Mouse (Mus musculus) ovary, postnatal 14 days (tissue): ENCODE measurements at regions not wholly inside any gene's neighbourhood (a gene's known extent, or its start where the extent isn't known, plus 50 kb on each side); places are given as distances from the start of the nearest gene placed in this dataset.

Source experiments
- DNase-seq: peaks from one replicate; pipeline ENCODE4 v3.0.0; 2022; ENCODE audit warnings: low spot score

DNA sequence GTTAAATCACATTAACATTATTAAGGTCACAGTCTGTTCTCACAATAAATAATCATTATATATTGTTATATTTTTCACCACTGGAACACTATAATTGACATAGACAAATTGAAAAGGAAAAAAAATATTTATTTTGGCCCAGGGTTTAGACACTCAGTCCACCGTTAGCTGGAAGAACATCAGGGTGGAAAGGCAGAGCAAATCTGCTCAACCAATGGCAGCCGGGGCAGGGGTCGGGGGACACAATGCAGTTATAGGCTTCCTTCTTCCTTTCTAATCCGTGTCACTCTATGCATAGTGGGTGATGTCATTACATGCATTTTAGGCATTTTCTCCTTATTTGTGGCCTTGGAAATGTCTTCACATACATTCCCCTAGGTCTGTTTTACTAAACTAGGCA, 552.8 kb upstream of the Tenm3 start:
- DNase-seq = no peak

DNA sequence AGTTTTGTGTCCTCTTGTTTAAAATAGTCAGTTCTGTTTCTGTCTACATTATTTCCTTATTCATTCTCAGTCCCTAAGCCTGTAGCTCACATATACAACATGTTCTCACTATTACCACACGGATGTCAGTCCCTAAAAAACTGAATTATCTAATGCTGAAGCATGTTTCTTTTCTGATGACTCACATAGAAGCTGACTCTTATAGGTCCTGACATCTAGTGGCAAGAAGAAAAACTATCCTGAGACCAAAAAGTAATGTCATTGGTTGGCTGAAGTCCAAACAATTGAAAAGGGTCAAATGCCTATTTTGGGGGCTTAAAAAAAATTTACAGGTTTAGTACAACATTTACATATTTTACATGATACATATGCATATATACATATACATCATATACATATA, 551.3 kb upstream of the Tenm3 start:
- no peak for DNase-seq

DNA sequence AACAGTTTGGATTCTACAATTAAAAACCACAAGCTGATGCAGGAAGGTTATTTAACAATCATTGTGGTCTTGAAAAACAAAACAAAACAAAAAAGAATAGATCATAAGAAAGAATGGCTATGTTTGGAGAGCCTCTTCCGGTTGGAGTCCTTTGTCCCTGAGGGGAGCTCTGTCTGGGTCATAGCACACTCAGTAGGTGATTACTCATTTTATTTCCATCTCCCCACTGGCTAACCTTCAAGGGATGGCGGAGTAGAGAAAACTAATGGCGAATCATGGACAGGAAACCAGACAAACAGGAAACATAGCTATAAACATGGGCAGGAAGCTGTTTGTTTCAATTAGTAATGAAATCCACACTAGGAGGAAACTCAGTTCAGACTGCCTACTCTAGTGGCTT, 545.8 kb upstream of the Tenm3 start:
- DNase-seq = no peak

DNA sequence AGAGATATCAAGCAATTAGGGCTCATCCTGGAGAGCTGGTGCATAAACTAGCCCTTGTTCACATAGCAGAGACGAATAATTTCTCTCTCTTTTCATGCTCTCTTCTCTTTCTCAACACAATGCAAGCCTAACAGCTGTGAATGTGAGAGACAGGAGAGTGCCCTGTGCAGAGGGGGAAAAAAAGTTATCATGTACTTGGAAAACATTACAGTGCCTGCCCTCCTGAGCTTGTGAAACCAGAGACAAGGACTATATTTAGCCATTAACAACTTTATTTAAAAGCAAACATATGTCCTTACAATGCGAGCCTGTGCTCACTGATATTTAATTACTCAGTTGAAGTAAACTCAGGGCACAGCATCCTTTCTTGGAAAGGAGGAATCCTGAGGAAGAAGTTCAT, 543.8 kb upstream of the Tenm3 start:
- DNase-seq = no peak

DNA sequence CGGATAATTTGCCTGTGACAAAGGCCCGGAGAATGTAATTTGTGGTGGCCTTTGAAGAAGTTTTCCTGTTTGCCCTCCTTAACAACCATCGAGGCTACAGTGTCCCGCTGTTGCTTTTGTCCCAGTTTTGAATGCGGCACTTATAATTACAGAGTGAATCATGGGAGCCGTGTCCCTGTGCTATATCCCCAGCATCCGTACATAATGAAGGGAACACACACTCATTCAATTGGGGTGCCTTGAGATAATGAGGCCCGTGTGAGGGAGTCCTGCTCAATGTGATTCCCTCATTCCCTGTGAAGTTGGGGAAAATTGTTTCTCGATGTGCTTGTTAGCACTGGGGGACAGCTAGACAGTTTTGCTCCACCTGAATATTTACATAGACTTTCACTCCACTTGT, 528.9 kb upstream of the Tenm3 start:
- no peak for DNase-seq

DNA sequence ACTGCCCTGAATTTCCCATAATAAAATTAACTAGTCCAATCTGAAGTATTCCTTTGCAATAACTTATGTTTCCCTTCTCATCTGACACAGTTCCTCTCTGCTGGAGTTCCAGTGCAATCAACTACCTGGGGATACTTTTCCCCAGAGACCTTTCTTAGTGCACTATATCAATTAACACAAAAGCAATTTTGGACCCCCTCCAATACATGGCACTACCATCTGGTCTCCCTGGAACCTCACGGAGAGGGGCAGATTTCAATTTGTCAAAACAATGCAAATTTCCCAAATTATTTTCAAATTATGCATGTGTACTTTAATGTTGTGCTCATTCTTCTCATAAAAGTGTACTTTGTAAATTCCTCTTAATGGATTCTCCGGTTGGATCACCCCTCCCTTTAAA, 518.9 kb upstream of the Tenm3 start:
- DNase-seq = no peak

DNA sequence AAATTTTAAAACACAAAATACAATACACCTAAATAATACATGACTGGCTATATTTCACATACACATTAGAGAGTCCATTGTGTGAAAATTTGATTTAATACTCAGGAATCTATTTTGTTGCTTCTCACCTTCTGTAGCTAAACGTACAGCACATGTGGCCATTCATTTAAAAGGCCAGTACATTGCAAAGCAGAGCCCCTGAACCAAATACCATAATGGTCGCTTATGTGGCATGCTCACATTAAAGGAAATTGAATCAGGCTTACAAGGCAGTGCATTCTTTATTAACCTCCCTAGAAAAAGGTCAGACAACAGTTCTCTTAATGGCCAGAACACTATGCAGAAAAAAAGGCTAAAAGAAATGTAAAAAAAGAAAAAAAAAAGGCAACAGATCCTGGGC, 517.7 kb upstream of the Tenm3 start:
- DNase-seq = no peak

DNA sequence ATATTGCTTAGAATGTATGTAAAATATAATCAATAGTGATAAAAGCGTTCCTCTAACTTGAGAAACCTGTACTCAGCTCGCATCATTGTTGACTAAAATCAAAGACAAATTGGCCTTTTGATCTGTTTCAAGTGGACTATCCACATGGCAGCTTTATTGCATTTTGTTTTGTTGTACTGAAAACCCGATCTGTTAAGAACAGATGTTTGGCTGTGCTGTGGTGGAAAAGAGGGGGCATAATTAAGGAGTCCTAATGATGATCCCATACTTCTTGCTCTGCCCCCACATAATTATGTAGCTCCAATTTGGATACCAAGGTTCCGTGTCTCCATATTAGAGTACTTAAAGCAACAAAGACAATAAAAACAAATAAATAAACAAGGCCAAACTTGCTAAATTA, 516.4 kb upstream of the Tenm3 start:
- DNase-seq = no peak

DNA sequence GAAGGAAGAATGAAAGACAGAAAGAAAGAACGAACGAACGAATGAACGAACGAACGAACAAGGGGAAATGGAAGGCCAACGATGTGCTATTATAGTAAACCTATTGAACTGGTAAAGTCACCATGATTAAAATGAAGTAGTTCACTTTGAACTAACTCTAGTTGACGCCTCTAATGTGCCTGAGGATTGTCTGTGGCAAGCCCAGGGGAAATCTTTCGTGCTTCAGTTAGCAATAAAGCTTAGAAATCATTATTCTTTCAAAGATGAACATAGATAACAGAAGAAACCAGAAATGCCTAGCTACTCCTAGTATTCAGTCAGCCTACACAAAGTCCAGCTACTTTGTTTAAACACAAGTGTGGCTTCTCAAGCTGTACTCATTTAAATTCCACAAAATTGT, 515.9 kb upstream of the Tenm3 start:
- DNase-seq = no peak

DNA sequence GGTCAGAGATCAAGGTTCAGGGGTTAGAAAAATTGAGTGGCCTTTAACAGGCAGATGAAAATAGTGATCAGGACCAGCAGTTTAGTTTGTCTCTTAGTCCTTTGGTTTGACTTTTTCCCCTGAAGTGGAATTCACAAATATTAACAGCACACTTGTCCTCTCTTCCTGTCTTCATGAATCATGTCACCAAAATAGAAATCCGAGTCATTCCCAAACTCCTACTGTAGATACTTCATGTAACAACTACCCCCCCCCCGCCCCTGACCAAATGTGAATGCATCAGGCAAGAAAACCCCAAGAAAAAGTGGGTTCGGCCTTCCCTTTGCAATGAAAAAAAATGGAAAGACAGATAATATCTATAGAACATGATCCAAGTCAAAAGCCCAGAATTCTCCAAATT, 504.9 kb upstream of the Tenm3 start:
- DNase-seq = no peak

DNA sequence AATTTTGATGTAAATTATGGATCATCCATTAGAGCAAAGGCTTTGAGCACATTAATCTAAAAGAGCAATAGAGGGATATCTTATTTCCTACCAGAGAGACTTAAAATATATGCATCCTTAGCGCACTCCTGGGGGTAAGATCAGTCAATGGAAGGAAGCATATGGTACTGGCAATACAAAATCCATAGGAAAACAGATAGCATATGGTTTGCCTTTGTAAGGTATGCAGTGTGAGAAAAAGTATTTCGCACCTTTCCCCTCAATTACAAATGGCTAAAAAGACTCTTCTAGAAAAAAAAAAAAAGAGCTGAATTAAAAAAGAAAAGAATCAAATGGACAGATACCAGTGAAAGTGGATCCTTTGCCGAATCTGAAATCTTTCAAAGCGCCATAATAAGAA, 495.0 kb upstream of the Tenm3 start:
- no peak for DNase-seq

DNA sequence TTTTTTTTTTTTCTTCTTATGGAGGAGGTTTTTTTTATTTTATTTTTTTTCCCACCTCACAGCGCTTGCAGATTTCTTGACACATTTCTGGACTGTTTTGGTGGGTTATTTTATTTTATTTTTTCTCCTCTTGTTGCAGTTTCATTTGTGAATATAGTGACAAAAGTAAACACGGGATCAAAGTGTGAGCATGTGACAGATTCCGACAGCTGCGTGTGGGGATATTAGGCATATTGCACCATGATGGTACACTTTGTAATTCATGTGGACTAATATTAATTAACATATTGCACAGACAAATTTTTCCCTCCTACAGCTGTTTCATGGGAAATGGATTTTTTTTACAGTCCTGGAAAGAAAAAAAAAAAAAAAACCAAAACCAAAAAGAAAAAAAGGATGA, 483.2 kb upstream of the Tenm3 start:
- no peak for DNase-seq

DNA sequence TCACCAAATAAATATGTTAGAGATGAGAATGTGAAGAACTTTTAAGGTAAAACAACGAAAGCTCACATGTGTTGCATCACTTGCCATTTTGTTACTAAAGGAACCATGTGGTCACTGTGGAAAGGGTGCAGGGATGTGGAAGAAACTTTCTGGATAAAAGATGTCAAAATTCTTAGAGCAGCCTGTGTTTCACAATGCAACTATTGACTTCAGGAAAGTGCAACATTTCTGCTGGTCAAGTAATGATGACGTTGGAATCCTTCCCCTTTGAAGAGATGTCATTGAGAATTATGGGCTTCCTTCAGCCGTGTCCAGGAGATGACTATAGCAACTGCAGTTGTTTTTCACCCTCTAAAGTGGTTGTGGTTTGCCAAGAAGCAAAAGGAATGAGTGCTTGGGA, 477.7 kb upstream of the Tenm3 start:
- no peak for DNase-seq

DNA sequence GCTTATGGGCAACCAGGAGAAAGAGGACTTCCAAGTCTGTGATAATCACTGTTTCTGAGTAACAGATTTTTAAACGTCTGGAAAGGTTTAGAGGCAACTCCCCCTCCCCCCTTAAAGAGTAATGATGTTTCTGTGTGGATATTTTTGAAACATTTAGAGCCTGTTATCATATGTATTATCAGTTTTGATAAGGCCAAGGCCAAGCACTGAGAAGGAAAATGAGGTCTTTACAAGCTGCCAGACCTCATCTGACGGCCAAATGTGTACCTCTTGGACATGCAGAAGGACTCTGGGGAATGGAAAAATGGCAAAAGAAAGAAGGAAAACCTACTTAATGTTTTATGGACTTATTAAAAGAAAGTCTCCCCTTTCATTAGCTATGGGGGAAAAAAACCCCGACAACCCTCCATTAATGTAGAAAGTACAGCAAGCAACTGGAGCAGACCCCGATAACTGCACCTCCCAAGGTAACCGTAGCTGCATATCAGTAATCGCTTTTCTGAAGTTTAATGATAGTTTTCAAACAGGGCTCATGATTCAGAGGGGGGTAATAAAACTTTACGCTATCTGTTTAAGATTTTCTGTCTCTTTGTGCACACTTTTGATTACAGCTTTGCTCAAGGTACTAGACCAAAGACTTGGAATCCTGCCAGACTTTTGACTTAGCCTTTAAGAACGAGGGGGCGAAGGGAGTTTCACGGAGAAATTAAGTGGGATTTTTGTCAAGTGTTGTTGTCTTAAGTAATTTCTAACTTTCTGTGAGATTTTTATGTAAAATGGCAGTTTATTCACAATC, 469.9 kb upstream of the Tenm3 start:
- no peak for DNase-seq

DNA sequence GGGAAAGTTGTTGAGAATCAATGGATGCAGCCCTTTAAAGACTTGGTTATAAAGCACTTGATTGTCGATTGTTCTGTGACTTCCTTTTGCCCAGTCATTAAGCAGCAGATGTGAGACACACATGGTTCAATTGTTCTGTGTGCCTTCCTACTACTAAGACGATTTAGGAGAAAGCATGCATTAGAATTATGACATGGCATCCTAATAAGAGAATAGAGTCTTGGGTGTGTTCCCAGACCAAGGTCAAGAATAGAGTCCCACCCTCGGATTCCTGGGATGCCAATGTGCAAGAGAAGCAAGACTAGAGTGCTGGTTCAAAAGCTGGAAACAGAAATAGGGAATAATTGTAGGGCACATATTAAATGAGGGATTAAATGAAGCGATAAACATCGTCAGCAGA, 469.1 kb upstream of the Tenm3 start:
- DNase-seq = no peak

DNA sequence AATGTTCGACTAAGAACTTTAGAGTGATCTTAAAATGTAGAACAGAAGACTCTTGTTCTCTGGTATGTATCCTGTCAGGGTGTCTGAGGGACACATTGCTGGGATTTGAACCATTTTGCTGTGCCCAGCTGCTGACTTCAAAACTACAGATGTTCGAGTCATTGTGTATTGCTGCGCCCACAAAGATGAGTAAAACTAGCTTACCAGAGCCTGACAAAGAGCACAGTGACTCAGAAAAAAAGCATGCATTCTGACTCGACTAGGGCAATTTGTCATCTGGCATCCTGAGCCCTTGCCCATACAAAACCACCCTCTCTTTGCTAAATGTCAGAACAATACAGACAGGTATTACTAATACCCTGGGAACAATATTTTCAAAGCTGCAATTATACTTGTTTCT, 438.6 kb upstream of the Tenm3 start:
- no peak for DNase-seq

DNA sequence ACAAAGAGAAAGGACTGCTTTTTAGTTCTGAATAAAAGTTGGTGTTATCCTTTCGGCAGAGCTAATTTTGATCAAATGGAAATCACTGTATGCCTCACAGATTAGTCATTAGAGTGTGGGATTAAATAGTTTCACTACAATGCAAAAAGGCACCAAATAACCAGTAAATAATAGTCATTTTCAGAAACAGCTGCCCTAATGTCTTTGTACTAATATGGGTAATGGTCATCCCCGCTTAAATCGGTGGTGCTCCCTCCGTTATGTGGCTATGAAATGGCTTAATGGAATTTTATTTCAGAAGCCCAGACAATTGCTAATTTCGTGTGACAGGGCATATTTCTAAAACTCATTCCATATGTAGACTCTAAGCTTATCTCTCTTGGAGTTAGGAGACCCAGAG, 437.5 kb upstream of the Tenm3 start:
- DNase-seq = no peak

DNA sequence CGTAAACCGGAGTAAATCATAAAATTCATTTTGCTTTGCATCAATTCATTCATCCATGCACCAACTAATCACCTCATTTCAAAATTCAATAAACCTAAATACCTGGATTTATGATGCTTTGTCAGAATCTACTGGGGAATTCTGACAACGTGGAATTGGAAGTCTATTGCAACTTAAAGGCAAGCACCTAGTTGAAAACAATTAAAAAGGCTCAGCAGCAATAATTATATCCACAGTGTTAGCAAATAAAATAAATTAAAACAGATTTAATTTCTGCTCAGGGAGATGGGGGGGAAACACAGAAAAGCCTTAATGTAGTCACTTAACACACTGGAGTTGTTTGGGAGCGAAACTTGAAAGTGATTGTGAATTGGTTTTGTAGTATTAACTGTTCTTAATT, 430.3 kb upstream of the Tenm3 start:
- no peak for DNase-seq

DNA sequence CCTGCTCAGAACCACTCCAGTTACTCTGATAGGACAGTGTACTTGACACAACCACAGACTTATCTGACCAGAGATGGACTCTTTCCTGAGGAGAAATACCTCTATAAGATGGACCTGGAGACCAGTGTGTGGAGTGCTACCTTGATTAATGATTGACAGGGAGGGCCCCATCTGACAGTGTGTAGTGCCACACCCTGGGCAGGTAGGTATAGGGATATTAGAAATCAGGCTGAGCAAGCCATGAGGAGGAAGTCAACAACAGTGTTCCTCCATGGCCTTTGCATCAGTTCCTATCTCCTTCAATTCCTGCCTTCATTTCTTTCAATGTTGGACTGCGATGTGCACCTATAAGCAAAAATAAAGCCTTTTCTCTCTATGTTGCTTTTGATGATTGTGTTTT, 429.4 kb upstream of the Tenm3 start:
- no peak for DNase-seq

DNA sequence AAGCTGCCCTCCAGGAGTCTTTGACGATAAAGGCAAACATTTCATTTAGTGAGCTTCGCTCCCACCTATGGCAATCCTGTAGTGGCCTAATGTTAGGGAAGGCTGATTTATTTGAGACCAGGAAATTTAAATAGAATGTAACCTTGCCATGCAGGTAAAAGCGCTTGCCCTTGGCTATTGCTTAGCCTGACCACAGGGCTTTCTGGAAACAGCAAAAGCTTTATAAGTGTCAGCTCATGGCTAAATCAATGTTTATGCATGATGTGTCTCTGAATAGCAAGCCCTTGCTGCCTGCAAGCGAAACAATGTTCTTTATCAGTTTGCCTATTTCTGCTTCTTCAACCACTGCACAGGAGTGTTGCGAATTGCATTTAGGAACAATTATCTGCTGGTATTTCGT, 419.7 kb upstream of the Tenm3 start:
- no peak for DNase-seq

DNA sequence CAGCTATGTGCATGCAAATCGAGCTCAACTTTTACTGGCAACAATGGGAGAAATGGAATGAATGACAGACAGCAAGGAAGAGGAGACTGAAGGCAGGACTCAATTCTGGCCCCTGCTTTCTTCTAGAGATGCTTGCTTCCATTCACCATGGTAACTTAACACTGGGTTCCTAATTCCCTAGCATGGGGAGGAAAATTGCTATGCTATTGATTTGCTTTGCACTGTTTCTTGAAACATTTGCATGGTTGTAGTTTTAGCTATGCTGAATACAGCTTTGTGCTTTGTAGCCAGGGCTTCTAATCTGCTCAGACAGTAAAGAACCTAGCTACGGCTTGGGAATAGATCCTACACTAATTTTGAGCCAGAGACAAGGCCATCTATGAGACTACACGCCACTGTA, 419.0 kb upstream of the Tenm3 start:
- no peak for DNase-seq

DNA sequence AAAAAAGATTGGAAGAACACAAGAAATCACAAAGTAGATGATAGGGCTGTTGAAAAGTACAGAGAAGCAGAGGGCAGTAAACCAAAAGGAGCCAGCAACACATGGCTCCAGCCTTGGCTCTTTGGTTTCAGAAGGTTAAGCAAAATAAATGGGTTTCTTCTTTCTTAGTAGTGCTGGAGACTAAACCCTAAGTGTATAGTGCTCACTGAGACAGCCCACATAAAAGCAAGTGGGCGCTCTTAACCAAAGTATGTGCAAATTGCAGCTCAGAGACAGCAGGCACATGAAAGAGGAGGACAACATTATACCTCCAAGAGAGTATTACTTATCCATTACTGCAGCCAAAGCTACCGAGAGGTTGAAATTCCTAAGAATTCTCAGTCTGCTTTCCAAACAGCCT, 412.2 kb upstream of the Tenm3 start:
- no peak for DNase-seq

DNA sequence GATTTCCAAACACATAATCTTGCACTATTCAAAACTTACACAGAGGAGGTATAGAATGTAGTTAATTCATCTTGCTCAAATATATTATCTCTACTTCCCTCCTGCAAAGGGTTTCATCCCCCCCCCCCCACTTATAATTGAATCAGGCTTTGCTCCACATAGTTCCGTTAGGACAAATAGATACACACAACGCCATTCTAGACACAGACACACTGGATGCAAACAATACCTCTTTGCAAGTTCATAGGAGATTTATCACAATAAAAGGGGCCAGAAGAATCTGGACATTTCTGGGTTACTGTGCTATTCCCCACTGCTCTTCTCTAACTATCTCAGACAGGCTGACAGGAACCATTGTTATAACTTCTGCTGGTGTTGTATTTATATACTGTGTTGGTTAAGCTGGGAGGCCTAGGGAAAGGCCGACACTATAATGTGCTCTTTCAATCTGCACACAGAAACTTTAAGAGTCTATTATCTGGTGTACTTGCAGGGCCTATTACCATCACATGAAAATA, 410.6 kb upstream of the Tenm3 start:
- no peak for DNase-seq

DNA sequence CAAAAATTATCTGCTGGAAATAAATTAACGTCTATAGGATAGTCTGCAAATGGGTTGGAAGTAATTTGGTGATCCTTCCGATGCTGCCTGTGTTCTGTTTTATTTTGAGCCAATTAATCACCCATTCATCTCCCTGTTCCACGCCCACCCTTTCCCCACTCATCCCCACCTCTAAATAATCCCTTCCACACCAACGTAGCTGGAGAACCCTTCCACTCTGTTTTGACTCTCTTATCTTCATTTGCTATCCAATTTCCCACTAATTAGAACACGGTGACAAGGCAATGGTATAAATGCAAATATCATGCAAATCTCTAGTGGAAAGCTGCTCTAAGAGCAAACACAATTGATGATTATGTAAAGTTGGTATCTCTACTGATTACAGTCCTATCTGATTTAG, 399.3 kb upstream of the Tenm3 start:
- no peak for DNase-seq

DNA sequence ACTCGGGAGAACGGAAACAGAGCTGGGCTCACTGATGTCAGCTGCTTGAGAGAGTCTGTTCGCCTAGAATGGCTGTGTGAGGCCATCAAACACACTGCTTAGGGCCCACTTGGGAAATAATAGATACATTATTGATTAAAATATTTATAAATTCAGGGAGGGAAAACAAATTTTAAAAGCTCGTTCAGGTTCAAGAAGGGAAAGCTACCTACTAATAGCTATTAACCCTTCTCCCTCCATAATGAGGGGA, 393.0 kb upstream of the Tenm3 start:
- no peak for DNase-seq
